Mouse (Mus musculus): ENCODE data around the gene Gla. TPM values are rescaled to one million over a fixed set of nuclear protein-coding genes. Genes with fewer than 3 reads are reported as not detected.

The Gla gene
- 0.53 and 1.1 TPM in 2 replicates for polyA plus RNA-seq (2012; rRNA removed; ENCODE audit: low replicate concordance)

DNA sequence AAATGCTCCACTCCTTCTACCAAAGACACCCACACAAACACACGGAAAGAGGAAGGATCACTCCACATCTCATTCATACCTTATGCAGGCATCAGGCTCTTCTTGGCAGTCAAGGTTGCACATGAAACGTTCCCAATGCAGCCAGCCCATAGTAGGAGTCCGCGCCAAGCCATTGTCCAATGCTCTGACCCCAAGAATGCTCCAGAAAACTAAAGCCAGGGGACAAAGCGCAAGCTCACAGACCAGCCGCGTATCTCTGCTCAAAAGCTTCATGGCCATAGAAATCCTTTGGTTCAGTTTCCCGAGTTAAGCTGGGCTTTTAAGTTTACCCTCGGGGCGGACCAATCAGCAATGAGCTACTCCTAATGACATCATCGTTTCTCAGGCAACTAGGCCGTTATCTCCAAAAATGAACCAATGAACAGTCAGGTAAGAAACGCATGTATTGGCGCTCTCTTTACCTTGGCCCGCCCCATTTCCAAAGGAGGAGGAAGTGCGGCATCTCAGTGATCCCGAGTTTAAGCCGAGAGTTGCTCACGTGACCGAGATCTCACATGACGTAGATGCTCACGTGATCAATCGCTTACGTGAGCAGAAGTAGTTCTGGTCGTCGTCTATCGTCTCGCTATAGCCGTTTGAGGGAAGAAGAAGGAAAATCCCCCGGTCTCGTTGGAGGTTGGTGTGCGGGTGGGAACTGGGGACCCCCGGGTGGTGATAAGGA, at the start of gene Gla, which contains the start of gene Hnrnph2:
Gene Gla (minus strand): TSS at position 467 of the 721 bp plus-strand sequence.
Gene Hnrnph2 (plus strand): TSS at position 521 of the 721 bp plus-strand sequence.

DNA sequence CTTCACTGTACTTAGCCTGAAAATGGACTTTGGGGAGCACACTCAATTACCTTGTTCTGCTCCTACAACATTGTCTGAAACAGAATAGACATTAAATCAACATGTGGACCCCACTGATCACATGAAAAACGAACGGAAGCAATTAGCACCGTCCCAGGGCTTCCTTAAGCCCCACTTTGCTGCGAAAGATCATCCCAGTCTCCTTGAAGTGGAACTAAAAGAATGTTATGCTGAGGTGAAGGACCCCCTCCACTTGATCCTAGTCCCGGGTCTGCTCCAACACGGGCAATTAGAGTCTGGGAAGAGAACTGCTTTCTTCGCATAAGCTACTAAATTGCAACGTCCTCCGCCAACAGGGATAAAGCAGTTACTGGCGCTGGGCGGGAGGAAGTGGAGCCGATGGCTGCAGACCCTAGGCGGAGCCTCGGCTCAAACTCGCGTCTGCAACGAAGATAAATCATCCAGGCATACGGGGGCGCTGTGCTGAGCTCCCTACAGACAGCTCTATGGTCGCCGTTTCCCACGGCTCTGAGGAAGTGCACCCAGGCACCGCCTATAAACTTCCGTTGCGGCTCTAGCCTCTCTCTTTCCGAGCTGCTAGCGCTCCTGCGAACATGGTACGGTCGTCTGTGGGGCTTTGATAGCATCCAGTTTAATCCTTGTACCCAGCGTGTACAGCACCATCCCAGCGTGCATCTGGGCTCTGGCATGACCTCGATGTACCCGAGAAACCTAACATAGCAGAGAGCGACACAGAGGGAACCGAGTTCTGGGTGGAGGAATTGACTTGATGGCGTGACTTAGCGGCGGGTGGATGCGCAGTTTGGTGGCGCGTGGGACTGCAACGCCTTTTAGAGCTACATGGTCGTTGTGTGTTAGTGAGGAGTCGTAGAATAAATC, 15.6 kb downstream of the Gla start, which contains the start of gene Rpl36a:
Gene Rpl36a (plus strand): TSS at position 552 of the 900 bp plus-strand sequence.

DNA sequence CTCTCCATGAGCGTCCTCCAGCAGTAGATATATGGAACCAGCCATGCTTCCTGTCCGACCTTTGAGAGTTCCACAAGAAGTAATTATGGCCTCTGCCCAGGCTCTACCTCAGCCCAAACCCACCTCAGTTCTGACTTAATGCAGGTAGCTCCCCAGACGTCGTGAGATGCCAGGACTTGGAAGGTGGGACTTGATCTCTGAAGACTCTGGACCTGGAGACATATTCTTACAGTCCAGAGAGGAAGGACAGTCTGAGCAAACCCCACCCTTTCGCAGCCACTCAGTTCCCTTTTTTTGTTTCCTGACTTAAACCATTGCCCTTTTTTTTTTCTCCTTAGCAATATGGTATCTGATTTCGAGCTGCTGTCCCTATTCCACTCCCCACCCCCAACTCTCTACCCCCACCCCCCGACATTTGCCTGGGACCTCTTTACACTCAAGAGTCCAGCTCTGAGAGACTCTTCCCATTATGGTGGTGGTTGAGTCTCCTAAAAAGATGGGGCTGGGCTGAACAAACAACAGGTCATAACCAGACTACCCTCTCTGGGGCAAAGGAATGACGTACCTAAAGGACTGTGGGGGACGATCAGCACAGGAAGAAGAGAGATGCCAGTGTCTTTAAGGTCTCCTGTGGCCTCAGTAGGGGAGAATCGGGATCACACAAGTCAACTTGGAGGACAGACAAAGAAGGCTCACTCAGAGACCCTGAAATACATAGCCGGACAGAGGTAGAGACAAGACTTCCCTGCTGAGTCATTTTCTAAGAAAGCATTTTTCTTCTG, 17.8 kb downstream of the Gla start, which contains the start of gene Btk:
Gene Btk (minus strand): TSS at position 683 of the 782 bp plus-strand sequence.

DNA sequence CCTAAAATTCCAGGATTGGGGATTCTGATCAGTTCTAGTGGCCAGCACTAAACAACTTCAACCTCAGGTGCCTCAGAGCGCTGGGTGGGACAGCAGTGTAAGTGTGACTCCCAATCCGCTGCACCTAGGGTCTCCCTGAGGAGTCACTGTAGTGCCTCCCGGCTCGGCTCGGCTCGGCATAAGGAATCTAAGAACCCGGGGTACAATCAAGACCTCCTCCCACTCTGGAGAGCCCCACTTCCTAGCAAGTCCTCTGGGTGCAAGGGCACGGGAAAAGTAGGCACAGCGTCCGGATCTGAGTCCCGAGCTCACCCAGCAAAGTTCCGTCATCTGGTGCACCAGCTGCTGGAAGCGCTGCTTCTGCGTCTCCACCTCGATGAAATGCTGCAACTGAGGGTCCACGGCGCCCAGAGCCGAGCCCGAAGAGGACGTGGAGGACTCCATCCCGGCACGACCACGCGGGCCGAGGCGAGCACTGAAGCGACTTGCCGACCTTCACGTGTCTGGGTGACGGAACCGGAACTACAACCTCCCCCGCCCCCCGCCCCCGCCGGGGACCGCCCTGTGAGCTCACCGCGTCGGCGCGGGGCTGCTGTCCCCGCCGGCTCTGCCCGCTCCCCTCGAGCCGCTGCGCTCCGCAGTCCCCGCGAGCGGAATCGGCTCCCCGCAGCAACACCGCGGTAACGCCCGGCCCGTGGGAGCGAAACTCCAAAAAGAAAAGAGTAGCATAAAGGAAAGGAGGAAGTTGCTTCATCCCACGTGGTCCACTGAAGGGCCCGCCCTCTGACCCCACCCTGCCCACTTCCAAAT, 59.6 kb downstream of the Gla start, which contains the start of gene Timm8a1:
Gene Timm8a1 (minus strand): TSS at position 721 of the 810 bp plus-strand sequence.

Other genes starting within 250 kb of the Gla start
- 0.06 and 0.29 TPM in 2 replicates for gene Drp2, start 196.6 kb downstream of the Gla start, polyA plus RNA-seq (2012; rRNA removed; ENCODE audit: low replicate concordance)
- gene Taf7l, start 124.6 kb downstream of the Gla start, polyA plus RNA-seq (2012; rRNA removed; ENCODE audit: low replicate concordance): not detected in 2 replicates
- 0.20 and 0.37 TPM in 2 replicates for gene Timm8a1, start 59.3 kb downstream of the Gla start, polyA plus RNA-seq (2012; rRNA removed; ENCODE audit: low replicate concordance)
- gene Btk, start 17.6 kb downstream of the Gla start, polyA plus RNA-seq (2012; rRNA removed; ENCODE audit: low replicate concordance): 0.06 and 0.24 TPM in 2 replicates
- 8.7 and 12.2 TPM in 2 replicates for gene Rpl36a, start 15.5 kb downstream of the Gla start, polyA plus RNA-seq (2012; rRNA removed; ENCODE audit: low replicate concordance)
- 1.7 and 1.8 TPM in 2 replicates for gene Hnrnph2, start 54 bp upstream of the Gla start, polyA plus RNA-seq (2012; rRNA removed; ENCODE audit: low replicate concordance)
- gene Armcx4, start 85.4 kb upstream of the Gla start, polyA plus RNA-seq (2012; rRNA removed; ENCODE audit: low replicate concordance): 0.02 and 0.08 TPM in 2 replicates
- 0.85 TPM in 1 of 2 replicates, not detected in the other for gene Armcx1, start 116.8 kb upstream of the Gla start, polyA plus RNA-seq (2012; rRNA removed; ENCODE audit: low replicate concordance)
- 0.12 and 0.79 TPM in 2 replicates for gene Armcx6, start 150.3 kb upstream of the Gla start, polyA plus RNA-seq (2012; rRNA removed; ENCODE audit: low replicate concordance)
- 0.60 and 1.1 TPM in 2 replicates for gene Armcx3, start 155.5 kb upstream of the Gla start, polyA plus RNA-seq (2012; rRNA removed; ENCODE audit: low replicate concordance)
- gene Armcx2, start 208.1 kb upstream of the Gla start, polyA plus RNA-seq (2012; rRNA removed; ENCODE audit: low replicate concordance): 2.5 and 5.2 TPM in 2 replicates

Measured in duodenum, adult 2 months (tissue).